Mouse (Mus musculus) embryonic facial prominence, embryonic 13.5 days (tissue): ENCODE data around the gene Bag6. TPM values are rescaled to one million over a fixed set of nuclear protein-coding genes. Genes with fewer than 3 reads are reported as not detected.
A peak's percentile ranks its signal among the peaks of the same experiment; 100 is the strongest.

Source experiments
- ATAC-seq: fragments of 200-750 bp; cut with Nextera tagmentation; 2 replicates; pipeline ENCODE4 v1.8.0; 2017; ENCODE audit warnings: low read depth; ENCODE audit not compliant: insufficient number of reproducible peaks, insufficient read depth, low FRiP score, low TSS enrichment
- H3K27ac ChIP-seq: fragments of 300-500 bp; sonication (generic); 2 replicates; pipeline ENCODE4 v1.5.1; 2015; ENCODE audit warnings: moderate library complexity, mild to moderate bottlenecking, inconsistent platforms
- H3K27me3 ChIP-seq: fragments of 300-500 bp; sonication (generic); 2 replicates; pipeline ENCODE4 v1.6.1; 2015; ENCODE audit warnings: mild to moderate bottlenecking, inconsistent platforms
- H3K36me3 ChIP-seq: fragments of 300-500 bp; sonication (generic); 2 replicates; pipeline ENCODE4 v1.6.1; 2015; ENCODE audit warnings: mild to moderate bottlenecking, inconsistent platforms
- H3K4me1 ChIP-seq: fragments of 300-500 bp; sonication (generic); 2 replicates; pipeline ENCODE4 v1.6.1; 2015; ENCODE audit warnings: inconsistent platforms
- H3K4me2 ChIP-seq: fragments of 300-500 bp; sonication (generic); 2 replicates; pipeline ENCODE4 v1.6.1; 2015; ENCODE audit warnings: moderate library complexity, mild to moderate bottlenecking, inconsistent platforms
- H3K4me3 ChIP-seq: fragments of 300-500 bp; sonication (generic); 2 replicates; pipeline ENCODE4 v1.5.1; 2015; ENCODE audit warnings: mild to moderate bottlenecking, inconsistent platforms
- H3K9ac ChIP-seq: fragments of 300-500 bp; sonication (generic); 2 replicates; pipeline ENCODE4 v1.6.1; 2015; ENCODE audit warnings: mild to moderate bottlenecking, inconsistent platforms
- H3K9me3 ChIP-seq: fragments of 300-500 bp; sonication (generic); 2 replicates; pipeline ENCODE4 v1.6.1; 2016; ENCODE audit warnings: inconsistent platforms
- WGBS: fragments of 180-500 bp; shearing (Covaris S2); methylation state at CpG from one replicate; pipeline ENCODE4 v1.1.7; 2015; ENCODE audit warnings: mixed read lengths; 5-methylcytosine and 5-hydroxymethylcytosine counted together
- polyA plus RNA-seq: library from polyadenylated mRNA; unstranded; fragments of >200 nt; fragmentation: Nextera tagmentation; extraction: Ambion mirVana; gene quantifications from 2 replicates; pipeline ENCODE4 v1.2.1, GENCODE M21; 2015

Bag6 gene
- polyA plus RNA-seq, 1 experiment from 2014 or later, result 67.8 TPM

DNA sequence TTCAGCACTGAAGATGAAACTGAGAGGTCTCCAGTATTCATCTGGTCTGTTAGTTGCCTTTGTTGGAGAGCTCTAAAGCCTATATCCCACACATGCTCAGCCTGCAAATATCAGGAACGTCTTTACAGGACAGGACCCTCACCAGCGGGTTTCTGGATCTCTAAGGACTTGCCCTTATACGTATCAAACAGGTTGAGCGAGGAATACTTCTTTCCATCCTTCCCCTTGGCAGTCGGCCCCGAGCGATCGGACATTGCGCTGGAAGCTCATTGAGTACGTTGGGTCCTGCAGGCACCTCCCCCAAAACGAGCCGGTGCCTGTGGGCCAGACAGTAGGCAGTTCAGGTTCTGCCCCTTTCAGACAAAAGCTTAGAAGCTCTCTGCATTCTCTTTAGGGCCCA is 27.8 kb downstream of the Bag6 start:
- H3K4me1 ChIP-seq, result peaks cover 27% of the 10 kb centered on the region
- 35% methylated on average over 12 of the region's 12 CpGs for WGBS

DNA sequence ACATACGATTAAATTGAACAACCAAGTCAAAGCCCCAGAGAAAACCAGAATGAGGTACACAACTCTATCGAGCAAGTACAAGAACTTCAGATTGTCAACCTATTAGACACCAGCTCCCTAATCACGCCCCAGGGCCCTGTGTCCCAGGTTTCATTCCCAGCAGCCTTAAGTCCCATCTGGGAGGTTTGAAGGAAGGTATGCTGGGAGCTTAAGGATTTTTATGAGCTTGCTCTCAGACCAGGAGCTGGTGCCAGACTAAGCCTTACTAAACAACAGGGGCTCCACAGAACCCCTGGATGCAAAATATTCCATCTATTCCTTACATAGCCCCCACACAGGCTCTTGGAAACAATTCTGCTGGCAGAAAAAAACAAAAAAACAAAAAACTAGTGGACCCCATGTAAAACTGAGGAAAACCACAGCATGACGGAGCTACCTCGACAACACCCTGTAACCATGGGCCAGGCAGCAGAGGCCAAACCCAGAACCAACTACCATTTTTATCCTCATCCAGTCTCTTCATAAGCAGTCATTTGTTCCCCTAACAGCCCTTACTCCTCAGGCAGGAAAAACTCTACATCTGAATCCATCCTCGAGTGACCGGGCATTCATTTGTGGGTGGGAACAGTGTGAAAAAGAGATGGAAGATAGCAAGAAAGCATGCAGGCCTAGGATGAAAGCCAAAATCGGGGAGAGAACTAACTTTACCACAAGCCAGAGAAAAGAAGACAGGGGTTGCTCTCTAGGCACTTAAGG is 28.5 kb downstream of the Bag6 start:
- H3K4me3 ChIP-seq, result peak overlapping the region; percentile 99
- 9% methylated on average over 8 of the region's 8 CpGs for WGBS
- peaks cover 27% of the 10 kb centered on the region for H3K4me1 ChIP-seq
- no peaks in the 10 kb centered on the region for H3K9me3 ChIP-seq
- H3K27ac ChIP-seq, result peak overlapping the region; percentile 98
- peak overlapping the region; percentile 94 for H3K4me2 ChIP-seq
- peaks cover 45% of the 10 kb centered on the region for H3K36me3 ChIP-seq
- no peaks in the 10 kb centered on the region for H3K27me3 ChIP-seq
- no peak for ATAC-seq
- H3K9ac ChIP-seq, result peak overlapping the region; percentile 100

More for the DNA sequence above, 27.8 kb downstream of the Bag6 start:
- H3K4me2 ChIP-seq, result peak overlapping the region; percentile 94
- H3K27me3 ChIP-seq, result no peaks in the 10 kb centered on the region
- H3K27ac ChIP-seq, result no peak overlapping the region
- H3K9me3 ChIP-seq, result no peaks in the 10 kb centered on the region
- H3K4me3 ChIP-seq, result peak overlapping the region; percentile 99
- no peak for ATAC-seq
- peaks cover 53% of the 10 kb centered on the region for H3K36me3 ChIP-seq
- H3K9ac ChIP-seq, result peak overlapping the region; percentile 100

DNA sequence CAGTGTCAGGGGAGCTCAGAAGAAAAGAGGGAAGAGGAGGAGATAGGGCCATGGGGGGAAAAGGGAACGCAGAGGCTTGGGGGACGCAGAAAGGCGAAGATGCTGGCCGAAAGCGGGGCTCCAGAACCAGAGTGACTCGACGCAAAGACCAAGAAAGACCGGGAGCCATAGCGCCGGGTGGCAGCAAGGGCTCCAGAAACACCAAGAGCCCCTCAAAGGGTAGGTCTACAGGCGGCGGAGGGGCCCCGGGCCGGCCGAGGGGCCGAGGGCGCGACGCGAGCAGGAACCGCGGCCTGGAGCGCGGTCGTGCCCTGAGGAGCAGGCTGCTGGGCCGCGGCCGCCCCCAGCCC is 29.2 kb downstream of the Bag6 start:
- Histone ChIP-seq H3K27ac (peak overlapping the region; percentile 98), H3K36me3 (peaks cover 38% of the 10 kb centered on the region), H3K9ac (peak overlapping the region; percentile 100), H3K4me2 (peak overlapping the region; percentile 94), H3K4me3 (peak overlapping the region; percentile 99), H3K27me3 (no peaks in the 10 kb centered on the region), H3K9me3 (no peaks in the 10 kb centered on the region), H3K4me1 (peaks cover 27% of the 10 kb centered on the region)
- WGBS, result under 1% methylated on average over 28 of the region's 28 CpGs
- no peak for ATAC-seq

DNA sequence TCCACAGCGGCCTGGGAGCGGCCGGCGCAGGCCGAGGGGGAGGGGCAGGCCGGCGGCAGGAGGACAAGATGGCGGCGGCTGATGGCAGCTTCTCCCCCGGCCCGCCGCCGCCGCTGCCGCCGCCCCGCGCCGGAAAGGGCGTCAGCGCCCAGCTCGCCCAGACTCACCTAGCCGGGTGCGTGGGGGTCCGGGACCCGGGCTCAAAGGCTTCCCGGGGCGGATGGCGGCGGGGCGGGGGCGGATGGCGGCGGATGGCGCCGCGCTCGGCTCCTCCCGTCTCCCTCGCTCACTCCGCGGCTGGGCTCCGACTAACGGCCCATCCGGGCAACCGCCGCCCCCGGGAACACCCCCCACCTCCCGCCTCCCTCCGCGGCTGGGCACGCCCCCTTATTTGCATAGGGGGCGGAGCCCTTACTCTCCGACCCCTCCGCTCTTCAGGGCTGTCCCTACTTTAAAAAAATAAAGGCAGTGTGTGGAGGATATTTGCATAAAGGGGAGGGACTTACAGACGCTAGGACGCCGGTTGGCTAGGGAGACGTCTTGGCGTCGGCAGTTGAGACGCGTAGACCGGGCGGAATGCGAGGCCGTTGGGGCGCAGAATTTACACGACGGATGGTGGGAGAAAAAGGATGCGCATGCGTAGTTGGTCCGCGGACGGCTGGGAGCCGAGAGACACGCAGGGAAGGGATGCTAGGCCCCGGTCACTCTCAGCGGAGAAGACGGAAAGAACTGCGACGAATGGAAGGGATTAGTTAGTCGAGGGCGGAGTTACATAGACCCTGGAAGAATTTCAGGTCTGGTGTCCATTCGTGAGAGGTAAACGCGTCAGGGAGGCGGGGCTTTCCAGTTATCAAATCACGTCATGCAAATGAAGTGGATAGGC is 29.8 kb downstream of the Bag6 start, which contains the start of gene Prrc2a:
Gene Prrc2a (minus strand): TSS at position 330 of the 883 bp plus-strand sequence.
- Histone ChIP-seq H3K27me3 (no peaks in the 10 kb centered on the region), H3K36me3 (peaks cover 32% of the 10 kb centered on the region), H3K9ac (peak within 1 kb of the TSS; percentile 100), H3K9me3 (no peaks in the 10 kb centered on the region), H3K27ac (peak within 1 kb of the TSS; percentile 98), H3K4me3 (peak within 1 kb of the TSS; percentile 99), H3K4me1 (peaks cover 27% of the 10 kb centered on the region), H3K4me2 (peak within 1 kb of the TSS; percentile 94)
- ATAC-seq, result peak; percentile 96
- under 1% methylated on average over 75 of the region's 89 CpGs for whole genome bisulfite sequencing

DNA sequence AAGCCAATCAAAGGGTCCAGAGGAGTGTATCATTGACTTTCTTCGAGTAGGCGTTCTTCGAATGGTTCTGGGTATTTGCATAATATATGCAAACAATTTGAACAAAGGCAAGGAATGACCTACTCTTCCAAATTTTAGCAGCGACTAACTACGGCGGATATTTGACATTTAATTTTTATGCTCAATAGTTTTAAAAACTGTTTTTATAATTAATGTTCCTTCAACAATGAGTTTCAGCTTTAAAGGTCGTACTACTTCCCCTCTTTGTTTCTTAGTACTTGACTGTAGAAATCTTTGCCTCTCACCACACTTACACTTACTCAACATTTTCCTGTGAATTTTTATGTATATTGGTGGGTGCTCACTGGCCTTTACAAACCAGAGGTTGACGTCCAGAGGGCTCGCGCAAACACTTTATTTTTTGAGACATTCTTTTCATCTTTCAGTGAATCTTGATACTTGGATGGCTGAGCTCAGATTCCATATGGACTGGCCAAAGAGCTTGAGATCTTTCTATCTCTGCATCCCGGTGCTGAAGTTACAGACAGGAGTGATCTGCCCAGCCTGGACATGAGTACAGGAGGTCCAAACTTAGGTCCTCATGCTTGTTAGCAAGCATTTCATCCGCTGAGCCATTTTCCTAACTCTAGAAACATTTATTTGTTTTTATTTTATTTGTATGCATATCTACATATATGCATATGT is 30.6 kb downstream of the Bag6 start:
- H3K9ac ChIP-seq, result peak overlapping the region; percentile 73
- peaks cover 24% of the 10 kb centered on the region for H3K36me3 ChIP-seq
- peak; percentile 84; the same call in 1 of the 2 replicates for ATAC-seq
- 21% methylated on average over 12 of the region's 12 CpGs for WGBS
- H3K4me3 ChIP-seq, result peak overlapping the region; percentile 99
- H3K27ac ChIP-seq, result peak overlapping the region; percentile 98
- H3K27me3 ChIP-seq, result no peaks in the 10 kb centered on the region
- peaks cover 27% of the 10 kb centered on the region for H3K4me1 ChIP-seq
- no peaks in the 10 kb centered on the region for H3K9me3 ChIP-seq
- H3K4me2 ChIP-seq, result peak overlapping the region; percentile 64

- Histone ChIP-seq H3K4me1 (peaks cover 27% of the 10 kb centered on the region), H3K36me3 (peaks cover 15% of the 10 kb centered on the region), H3K27ac (peak overlapping the region; percentile 98), H3K9ac (peak overlapping the region; percentile 73), H3K4me3 (peak overlapping the region; percentile 99), H3K9me3 (no peaks in the 10 kb centered on the region), H3K27me3 (no peaks in the 10 kb centered on the region), H3K4me2 (peak overlapping the region; percentile 64)
- no peak for ATAC-seq
- 72% methylated on average over 8 of the region's 8 CpGs for WGBS
Observed at GRCm38 (mm10) chr17:35166352-35167035, 31.5 kb downstream of the Bag6 start.

GRCm38 (mm10) chr17:35167794-35168193 is 32.8 kb downstream of the Bag6 start:
- ATAC-seq, result no peak
- no peak overlapping the region for H3K4me3 ChIP-seq

GRCm38 (mm10) chr17:35168541-35169207 is 33.7 kb downstream of the Bag6 start:
- H3K4me3 ChIP-seq, result no peak overlapping the region
- H3K36me3 ChIP-seq, result no peaks in the 10 kb centered on the region
- no peak overlapping the region for H3K27ac ChIP-seq

More at GRCm38 (mm10) chr17:35167794-35168193, 32.8 kb downstream of the Bag6 start:
- Histone ChIP-seq H3K9me3 (no peaks in the 10 kb centered on the region), H3K27me3 (no peaks in the 10 kb centered on the region), H3K36me3 (0 out of 2 replicates have a peak, but pooled peaks cover 2% of the 10 kb centered on the region), H3K4me2 (no peak overlapping the region), H3K27ac (no peak overlapping the region), H3K9ac (no peak overlapping the region), H3K4me1 (peaks cover 14% of the 10 kb centered on the region)
- 84% methylated on average over 7 of the region's 7 CpGs for WGBS

GRCm38 (mm10) chr17:35172445-35173234 is 37.7 kb downstream of the Bag6 start:
- peak overlapping the region; percentile 39; the same call in 1 of the 2 replicates for H3K27ac ChIP-seq
- peaks cover 15% of the 10 kb centered on the region for H3K4me1 ChIP-seq
- no peaks in the 10 kb centered on the region for H3K36me3 ChIP-seq
- WGBS, result 60% methylated on average over 11 of the region's 11 CpGs
- ATAC-seq, result 0 out of 2 replicates have a peak, but pooled peaks have one; percentile 22
- no peak overlapping the region for H3K4me2 ChIP-seq
- no peaks in the 10 kb centered on the region for H3K9me3 ChIP-seq
- no peak overlapping the region for H3K4me3 ChIP-seq
- H3K9ac ChIP-seq, result no peak overlapping the region
- no peaks in the 10 kb centered on the region for H3K27me3 ChIP-seq

More at GRCm38 (mm10) chr17:35168541-35169207, 33.7 kb downstream of the Bag6 start:
- 19% methylated on average over 4 of the region's 4 CpGs for WGBS
- peaks cover 18% of the 10 kb centered on the region for H3K4me1 ChIP-seq
- H3K4me2 ChIP-seq, result no peak overlapping the region
- H3K27me3 ChIP-seq, result no peaks in the 10 kb centered on the region
- no peak overlapping the region for H3K9ac ChIP-seq
- no peak for ATAC-seq
- H3K9me3 ChIP-seq, result no peaks in the 10 kb centered on the region

DNA sequence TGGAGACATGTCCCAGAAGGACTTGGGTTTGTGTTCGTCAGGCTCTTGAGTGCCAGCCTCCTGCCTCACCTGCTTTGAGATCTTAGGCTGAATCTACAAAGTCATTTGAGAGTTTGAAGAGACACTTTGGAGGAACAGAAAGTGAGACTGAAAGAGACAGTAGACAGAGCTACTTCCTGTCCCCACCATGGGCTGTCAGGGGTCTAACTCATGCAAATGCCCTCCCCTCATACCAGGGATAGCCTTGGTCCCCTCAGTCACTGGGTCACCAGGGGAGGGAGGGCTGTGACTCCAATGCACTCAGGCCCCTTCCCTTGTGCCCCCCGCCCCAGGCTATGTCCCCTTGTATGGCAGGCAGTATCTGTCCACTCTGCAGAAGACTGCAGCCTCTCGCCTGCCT is 38.4 kb downstream of the Bag6 start:
- WGBS, result 61% methylated on average over 3 of the region's 3 CpGs
- H3K9me3 ChIP-seq, result no peaks in the 10 kb centered on the region
- H3K27ac ChIP-seq, result peak overlapping the region; percentile 39; the same call in 1 of the 2 replicates
- no peak overlapping the region for H3K4me2 ChIP-seq
- no peaks in the 10 kb centered on the region for H3K36me3 ChIP-seq
- H3K4me3 ChIP-seq, result no peak overlapping the region
- no peak overlapping the region for H3K9ac ChIP-seq
- no peak for ATAC-seq
- peaks cover 15% of the 10 kb centered on the region for H3K4me1 ChIP-seq
- no peaks in the 10 kb centered on the region for H3K27me3 ChIP-seq
